Mouse (Mus musculus): Measurements from ENCODE around the gene B3gnt2.

The B3gnt2 gene

GRCm38 (mm10) chr11:22847732-22848648 is 12.8 kb downstream of the B3gnt2 start:
- no peak for DNase-seq (ENCODE audit: low spot score in 2 of 2)

GRCm38 (mm10) chr11:22846960-22847731 is 13.6 kb downstream of the B3gnt2 start:
- no peak for DNase-seq (ENCODE audit: low spot score in 2 of 2)

- DNase-seq (ENCODE audit: low spot score in 2 of 2), result no peak
These were observed 14.5 kb downstream of the B3gnt2 start for GRCm38 (mm10) chr11:22846093-22846835.

- DNase-seq (ENCODE audit: low spot score in 2 of 2), result no peak
These were observed 15.7 kb downstream of the B3gnt2 start for GRCm38 (mm10) chr11:22844754-22845718.

GRCm38 (mm10) chr11:22839456-22839855 is 21.3 kb downstream of the B3gnt2 start:
- no peak for DNase-seq (ENCODE audit: low spot score in 2 of 2)

- no peak for DNase-seq (ENCODE audit: low spot score in 2 of 2)
These were observed 22.4 kb downstream of the B3gnt2 start for GRCm38 (mm10) chr11:22838361-22838760.

DNA sequence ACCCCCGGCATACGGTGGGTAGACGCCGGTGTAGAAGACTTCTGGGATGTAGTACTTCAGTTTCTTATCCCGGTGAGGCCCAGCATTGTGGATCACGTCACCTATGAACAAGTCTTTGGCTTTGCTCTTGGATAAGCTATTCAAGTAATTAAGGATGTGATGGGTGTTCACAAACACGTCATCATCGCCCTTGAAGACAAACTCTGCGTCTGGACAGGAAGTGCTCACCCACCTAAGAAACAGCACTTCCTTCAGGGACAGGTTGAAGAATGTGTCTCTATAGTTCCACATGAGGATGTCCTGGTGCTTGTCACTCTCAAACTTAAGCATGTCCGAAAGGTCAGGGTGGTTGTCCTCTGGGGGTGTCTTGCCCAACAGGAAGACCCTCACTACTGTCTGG is 24.5 kb downstream of the B3gnt2 start:
- DNase-seq (ENCODE audit: low spot score in 2 of 2), result no peak

GRCm38 (mm10) chr11:22832600-22832999 is 28.2 kb downstream of the B3gnt2 start:
- DNase-seq (ENCODE audit: low spot score in 2 of 2), result no peak

GRCm38 (mm10) chr11:22831916-22832315 is 28.8 kb downstream of the B3gnt2 start:
- DNase-seq (ENCODE audit: low spot score in 2 of 2), result no peak

DNA sequence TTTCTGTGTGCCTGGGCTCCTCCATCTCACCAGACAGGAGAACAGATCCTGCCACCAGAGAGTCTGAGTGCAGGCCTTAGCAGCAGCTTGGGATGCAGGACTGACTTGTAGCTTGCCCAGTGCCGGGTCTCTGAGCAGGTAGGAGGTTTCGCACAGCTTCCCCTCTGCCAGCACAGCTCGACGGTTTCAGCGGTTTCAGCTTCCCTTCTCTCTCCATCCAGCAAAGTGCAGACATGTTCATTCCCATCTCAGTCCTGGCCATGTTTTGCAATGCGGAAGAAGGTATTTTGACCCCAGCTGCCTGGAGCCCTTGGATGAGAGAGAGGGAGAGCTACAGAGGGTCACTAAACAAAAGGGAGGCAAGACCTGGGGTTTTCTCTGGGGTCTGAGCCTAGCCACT is 30.1 kb downstream of the B3gnt2 start:
- DNase-seq (ENCODE audit: low spot score in 2 of 2), result no peak

GRCm38 (mm10) chr11:22830179-22830611 is 30.6 kb downstream of the B3gnt2 start:
- no peak for DNase-seq (ENCODE audit: low spot score in 2 of 2)

DNA sequence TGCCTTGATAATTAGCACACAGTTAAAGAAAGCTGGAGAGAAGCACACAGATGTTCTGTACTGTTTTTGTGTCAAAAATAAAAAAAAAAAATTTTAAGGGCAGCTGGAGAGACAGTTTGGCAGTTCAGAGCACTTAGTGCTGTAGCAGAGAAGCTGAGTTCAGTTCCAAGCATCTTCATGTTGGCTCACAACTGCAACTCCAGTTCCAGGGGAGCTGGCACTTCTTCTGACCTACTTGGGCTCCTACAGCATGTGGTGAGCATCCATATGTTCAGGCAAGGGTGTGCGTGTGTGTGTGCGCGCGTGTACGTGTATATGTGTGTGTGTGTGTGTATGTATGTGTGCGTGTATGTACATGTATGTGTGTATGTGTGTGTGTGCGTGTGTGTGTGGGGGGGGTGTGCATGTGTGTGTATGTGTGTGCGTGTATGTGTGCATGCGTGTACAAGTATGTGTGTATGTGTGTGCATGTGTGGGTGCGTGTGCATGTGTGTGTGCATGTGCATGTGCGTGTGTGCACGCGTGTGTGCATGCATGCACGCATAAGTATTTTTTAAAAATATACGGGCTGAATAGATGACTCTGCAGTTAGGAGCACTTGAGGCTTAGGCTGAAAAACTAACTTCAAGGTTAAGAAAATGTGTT is 31.7 kb downstream of the B3gnt2 start:
- no peak for DNase-seq (ENCODE audit: low spot score in 2 of 2)

DNA sequence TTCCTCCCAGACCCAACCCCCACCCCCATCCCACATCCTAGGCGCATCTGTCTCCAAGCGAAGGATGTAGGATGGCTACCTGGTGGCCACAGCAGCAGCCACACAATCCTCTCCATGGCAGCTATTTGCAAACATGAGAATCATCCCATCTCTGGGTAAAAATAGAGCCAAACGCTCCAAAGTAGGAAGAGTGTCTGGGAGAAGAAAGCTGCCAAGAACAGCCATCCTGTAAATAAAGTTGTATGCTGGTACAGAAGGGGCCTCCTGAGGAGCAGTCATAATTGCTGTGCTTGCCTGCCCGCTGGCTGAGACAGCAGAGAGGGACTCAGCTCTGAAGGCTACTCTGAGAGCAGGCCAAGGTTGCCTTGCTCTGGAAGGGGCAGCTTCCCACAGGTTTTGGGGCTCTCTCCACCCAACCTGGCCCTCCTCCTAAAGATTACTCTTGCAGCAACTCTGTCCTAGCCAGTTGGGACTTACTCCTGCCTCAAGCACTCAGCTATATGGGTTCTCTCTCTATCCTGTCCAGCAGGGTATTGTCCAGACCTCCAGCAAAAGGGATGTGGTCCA is 33.2 kb downstream of the B3gnt2 start:
- no peak for DNase-seq (ENCODE audit: low spot score in 2 of 2)

DNA sequence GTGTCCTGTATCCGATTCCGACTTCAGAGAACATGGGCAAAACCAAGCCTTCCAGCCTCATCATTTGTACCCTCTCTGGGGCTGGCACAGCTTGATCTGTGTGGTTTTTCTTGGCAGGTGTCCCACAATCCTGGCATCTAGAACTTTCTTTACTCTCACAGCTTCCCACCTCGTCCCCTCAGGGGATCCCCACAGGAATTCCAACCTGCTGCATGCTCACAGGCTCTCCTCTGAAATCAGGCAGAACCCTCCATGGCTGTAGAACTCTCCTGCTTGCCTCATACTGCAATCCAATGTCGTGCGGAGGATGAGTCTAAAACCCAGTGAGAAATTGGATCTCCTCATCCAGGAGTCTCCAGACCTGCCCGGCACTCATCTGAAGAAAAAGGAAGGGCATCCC is 34.1 kb downstream of the B3gnt2 start:
- no peak for DNase-seq (ENCODE audit: low spot score in 2 of 2)

DNA sequence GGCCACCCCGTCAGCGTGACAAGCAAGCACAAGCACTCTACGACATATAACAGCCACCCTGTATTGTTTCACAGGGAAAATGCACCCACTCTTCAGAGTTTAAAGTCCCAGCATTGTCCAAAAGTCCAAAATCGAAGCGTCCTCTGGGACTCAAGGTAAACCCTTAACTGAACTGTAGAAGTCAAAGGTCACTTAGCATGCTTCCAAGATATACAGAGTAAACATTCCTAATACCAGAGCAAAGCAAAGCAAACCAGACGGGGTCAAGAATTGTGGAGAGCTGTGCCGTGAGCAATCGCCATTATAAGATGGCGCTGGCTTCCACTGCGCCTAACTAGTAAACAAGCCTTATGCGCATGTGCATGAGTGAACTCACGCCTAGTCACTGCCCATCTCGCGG is 34.7 kb downstream of the B3gnt2 start:
- no peak for DNase-seq (ENCODE audit: low spot score in 2 of 2)

GRCm38 (mm10) chr11:22825548-22825947 is 35.2 kb downstream of the B3gnt2 start:
- no peak for DNase-seq (ENCODE audit: low spot score in 2 of 2)

GRCm38 (mm10) chr11:22824049-22824705 is 36.6 kb downstream of the B3gnt2 start:
- DNase-seq (ENCODE audit: low spot score in 2 of 2), result no peak

GRCm38 (mm10) chr11:22821243-22821642 is 39.5 kb downstream of the B3gnt2 start:
- no peak for DNase-seq (ENCODE audit: low spot score in 2 of 2)

GRCm38 (mm10) chr11:22818371-22818770 is 42.4 kb downstream of the B3gnt2 start:
- DNase-seq (ENCODE audit: low spot score in 2 of 2), result no peak

DNA sequence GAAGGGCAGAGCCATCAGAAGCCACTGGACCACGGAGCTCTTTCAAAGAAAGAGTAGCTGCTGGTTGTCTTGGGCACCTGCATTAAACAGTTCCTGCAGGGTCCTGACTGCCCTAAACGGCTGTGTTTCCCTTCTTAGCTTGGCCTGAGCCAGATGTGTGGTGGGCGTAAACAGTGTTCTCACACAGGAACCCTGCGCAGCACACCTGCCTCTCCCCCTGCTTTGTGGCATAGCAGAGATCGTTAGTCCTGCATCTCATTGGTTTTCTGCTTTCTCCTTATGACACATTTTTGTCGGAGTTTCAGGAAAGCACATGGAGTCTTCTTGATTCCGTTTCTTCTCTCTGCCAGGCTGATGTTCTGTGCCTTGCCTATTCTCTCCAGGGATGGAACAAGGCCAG is 44.9 kb downstream of the B3gnt2 start:
- no peak for DNase-seq (ENCODE audit: low spot score in 2 of 2)

Measured in right cerebral cortex, adult 2 months (tissue).